Mouse (Mus musculus): ENCODE results near the gene Mrpl12. TPM values are rescaled to one million over a fixed set of nuclear protein-coding genes. Genes with fewer than 3 reads are reported as not detected.
"Not testable (repeated sequence)": the region's sequence is repeated elsewhere in the genome, so short reads cannot be mapped to it uniquely, and the experiment has no call there.

Mrpl12 gene
- total and polyA plus RNA-seq, 3 experiments = 60.3 to 363 (median 267) TPM

DNA sequence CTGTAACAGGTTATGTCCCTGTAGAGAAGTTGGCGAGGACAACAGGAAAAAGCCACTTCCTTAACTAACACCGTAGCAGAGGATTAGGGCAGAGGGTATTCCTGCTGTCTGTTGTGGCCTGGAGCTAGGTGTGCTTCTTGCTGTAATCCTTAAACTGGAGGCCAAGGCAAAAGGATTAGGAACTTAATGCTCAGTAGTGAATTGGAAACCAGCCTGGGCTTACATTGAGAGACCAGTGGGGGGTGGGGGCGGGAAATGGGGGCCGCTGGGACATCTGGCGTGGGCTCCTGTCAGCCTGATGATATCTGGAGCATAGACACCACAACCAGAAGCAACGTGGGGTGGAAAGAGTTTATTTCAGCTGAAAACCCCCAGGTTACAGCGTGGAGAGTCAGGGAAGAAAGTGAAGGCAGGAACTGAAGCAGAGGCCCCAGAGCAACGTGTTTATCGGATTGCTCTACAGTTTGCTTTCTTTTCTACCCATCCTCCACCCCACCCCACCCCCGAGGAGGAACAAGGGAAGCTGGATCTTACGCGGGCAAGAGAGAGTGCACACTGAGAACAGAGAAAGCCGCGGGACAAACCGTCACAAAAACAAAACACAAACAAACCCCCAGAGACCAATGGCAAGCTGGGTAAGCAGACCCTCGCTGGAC lies 26.1 kb downstream of the Mrpl12 start (continued):
- TF ChIP-seq TCF12 (IDR thresholded peaks at IDR 0.05; ENCODE audit: low read depth, low read length) (peak; percentile 18; the same call in 1 of the 2 replicates), MAFK (IDR thresholded peaks at IDR 0.05; ENCODE audit: insufficient replicate concordance, low read length) (no peak), PAX5 (IDR thresholded peaks at IDR 0.05; ENCODE audit: low read length) (no peak), NRF1 (IDR thresholded peaks at IDR 0.05; ENCODE audit: low read depth, low read length) (no peak)

DNA sequence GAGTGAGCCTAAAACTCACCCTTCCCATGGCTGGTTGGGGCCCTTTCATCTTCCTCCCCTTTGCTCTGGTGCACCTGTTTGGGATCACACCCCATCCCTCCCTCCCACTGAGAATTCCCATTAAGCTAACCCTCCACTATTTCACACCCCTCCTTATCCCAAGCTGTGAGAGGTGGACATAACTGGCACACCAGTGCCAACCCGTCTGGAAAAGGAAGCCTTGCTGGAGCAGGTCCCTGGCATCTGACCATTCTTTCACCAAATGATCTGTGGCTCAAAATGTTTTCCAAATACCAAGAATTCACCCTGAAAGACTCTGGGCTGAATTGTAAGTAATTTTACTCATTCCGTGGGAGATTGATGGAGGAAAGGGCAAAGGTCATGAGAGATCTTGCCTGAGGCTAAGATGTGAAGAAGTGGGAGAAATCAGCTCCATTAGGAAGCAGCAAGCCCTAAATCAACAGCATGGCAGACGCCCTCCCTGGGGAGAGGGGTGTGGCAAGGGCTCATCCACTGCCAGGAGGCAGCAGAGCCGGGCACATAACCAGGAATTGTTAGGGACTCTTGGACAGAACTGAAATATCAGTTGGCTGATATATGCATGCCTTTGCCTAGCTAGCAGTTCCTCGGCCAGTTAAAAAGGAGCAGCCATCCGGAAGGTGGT lies 28.5 kb downstream of the Mrpl12 start:
- Histone ChIP-seq H3K79me2 (replicated peaks; ENCODE audit: control insufficient read depth, extremely low read depth, insufficient read depth, poor library complexity, severe bottlenecking) (no peaks in the 10 kb centered on the region), H3K4me2 (ENCODE audit: insufficient read depth, low read depth, poor library complexity, severe bottlenecking) (no peak overlapping the region), H3K27ac (ENCODE audit: insufficient read depth, low read depth) (no peak overlapping the region), H3K4me3 (replicated peaks in 1 of 3; ENCODE audit: low read depth in 2 of 3, low read length in 2 of 3, poor library complexity in 1 of 3) (no peak overlapping the region), H3K9ac (ENCODE audit: insufficient read depth, low read depth) (no peak overlapping the region), H3K4me1 (ENCODE audit: control insufficient read depth in 1 of 2, insufficient read depth in 2 of 2) (peaks cover 5 to 19% of the 10 kb centered on the region in 2 experiments), H3K9me3 (replicated peaks; ENCODE audit: low read length) (peaks cover 3% of the 10 kb centered on the region), H3K36me3 (replicated peaks in 1 of 2; ENCODE audit: control insufficient read depth in 1 of 2, insufficient read depth in 1 of 2, low read length in 1 of 2) (no peaks in the 10 kb centered on the region), H3K27me3 (replicated peaks) (peaks cover 2% of the 10 kb centered on the region)
- DNase-seq (ENCODE audit: extremely low read depth) = no peak
- TF ChIP-seq POLR2A (IDR thresholded peaks at IDR 0.05; ENCODE audit: low read depth, low read length) = no peak
- no peak for TF ChIP-seq GABPA (IDR thresholded peaks at IDR 0.05; ENCODE audit: insufficient replicate concordance, low read depth, low read length)
- no peak for TF ChIP-seq RAD21 (IDR thresholded peaks at IDR 0.05; ENCODE audit: low read depth, low read length)
- no peak for TF ChIP-seq CTCF (conservative IDR thresholded peaks at IDR 0.05 in 1 of 2, IDR thresholded peaks at IDR 0.05 in 1 of 2; ENCODE audit: low read depth in 2 of 2, low read length in 2 of 2)
- no peak for TF ChIP-seq PAX5 (IDR thresholded peaks at IDR 0.05; ENCODE audit: low read length)
- TF ChIP-seq RCOR1 (conservative IDR thresholded peaks at IDR 0.05; ENCODE audit: low read depth, low read length) = no peak
- TF ChIP-seq USF1 (IDR thresholded peaks at IDR 0.05; ENCODE audit: low read depth, low read length) = no peak
- no peak for TF ChIP-seq SIN3A (IDR thresholded peaks at IDR 0.05; ENCODE audit: low read length)
- in situ Hi-C loops (cut with MboI; ENCODE audit: low pct_ligation_motif_present, low pct_unique_long_range_greater_than_20kb, low sequenced_read_pairs) = no loop called here
- dilution Hi-C loops (cut with MboI; ENCODE audit: extremely low pct_ligation_motif_present, extremely low pct_unique_long_range_greater_than_20kb, low sequenced_read_pairs) = no loop called here

DNA sequence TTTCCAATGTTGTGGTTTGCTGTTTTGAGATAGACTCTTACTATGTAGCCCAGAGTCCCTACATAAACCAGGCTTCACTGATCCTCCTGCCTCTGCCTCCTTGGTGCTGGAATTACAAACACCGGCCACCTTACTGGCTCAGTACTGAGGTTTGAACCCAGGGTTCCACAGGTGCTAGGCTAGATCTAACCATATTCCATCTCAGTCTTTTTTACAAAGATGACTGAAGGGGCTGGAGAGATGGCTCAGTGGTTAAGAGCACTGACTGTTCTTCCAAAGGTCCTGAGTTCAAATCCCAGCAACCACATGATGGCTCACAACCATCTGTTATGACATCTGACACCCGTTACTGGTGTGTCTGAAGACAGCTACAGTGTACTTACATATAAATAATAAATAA lies 29.8 kb downstream of the Mrpl12 start:
- H3K9me3 ChIP-seq (replicated peaks; ENCODE audit: low read length); H3K9ac ChIP-seq (ENCODE audit: insufficient read depth, low read depth); H3K36me3 ChIP-seq (replicated peaks in 1 of 2; ENCODE audit: control insufficient read depth in 1 of 2, insufficient read depth in 1 of 2, low read length in 1 of 2); in situ Hi-C loops (cut with MboI; ENCODE audit: low pct_ligation_motif_present, low pct_unique_long_range_greater_than_20kb, low sequenced_read_pairs); H3K27me3 ChIP-seq (replicated peaks); DNase-seq (ENCODE audit: extremely low read depth); H3K79me2 ChIP-seq (replicated peaks; ENCODE audit: control insufficient read depth, extremely low read depth, insufficient read depth, poor library complexity, severe bottlenecking); H3K4me3 ChIP-seq (replicated peaks in 1 of 3; ENCODE audit: low read depth in 2 of 3, low read length in 2 of 3, poor library complexity in 1 of 3); dilution Hi-C loops (cut with MboI; ENCODE audit: extremely low pct_ligation_motif_present, extremely low pct_unique_long_range_greater_than_20kb, low sequenced_read_pairs); H3K27ac ChIP-seq (ENCODE audit: insufficient read depth, low read depth); H3K4me2 ChIP-seq (ENCODE audit: insufficient read depth, low read depth, poor library complexity, severe bottlenecking): not testable (repeated sequence)
- TF ChIP-seq TBP (conservative IDR thresholded peaks at IDR 0.05; ENCODE audit: low read depth, low read length) = 0 out of 2 replicates have a peak, but pooled peaks have one; percentile 46
- H3K4me1 ChIP-seq (ENCODE audit: control insufficient read depth in 1 of 2, insufficient read depth in 2 of 2) = peaks cover 5 to 26% of the 10 kb centered on the region in 2 experiments
